Mouse (Mus musculus) ES-Bruce4 (cell line): ENCODE data around the gene Sult2b1.

Experiments
- CTCF ChIP-seq: IDR thresholded peaks from one replicate; pipeline ENCODE4 v1.8.1; 2011; ENCODE audit warnings: low read depth, low read length
- EP300 ChIP-seq: IDR thresholded peaks from 2 replicates; pipeline ENCODE4 v1.6.1; 2011; ENCODE audit warnings: low read depth, low read length; ENCODE audit not compliant: insufficient read depth
- POLR2A ChIP-seq: IDR thresholded peaks from one replicate; pipeline ENCODE4 v1.8.1; 2011; ENCODE audit warnings: low read length; ENCODE audit not compliant: insufficient read depth

- no peak for TF ChIP-seq CTCF
- TF ChIP-seq EP300: no peak
- TF ChIP-seq POLR2A: no peak
Observed at GRCm38 (mm10) chr7:45705443-45705864, 79.0 kb downstream of the Sult2b1 start.
